Comparison of ENCODE assay signal across 8 mouse cellular contexts in the genomic region with DNA sequence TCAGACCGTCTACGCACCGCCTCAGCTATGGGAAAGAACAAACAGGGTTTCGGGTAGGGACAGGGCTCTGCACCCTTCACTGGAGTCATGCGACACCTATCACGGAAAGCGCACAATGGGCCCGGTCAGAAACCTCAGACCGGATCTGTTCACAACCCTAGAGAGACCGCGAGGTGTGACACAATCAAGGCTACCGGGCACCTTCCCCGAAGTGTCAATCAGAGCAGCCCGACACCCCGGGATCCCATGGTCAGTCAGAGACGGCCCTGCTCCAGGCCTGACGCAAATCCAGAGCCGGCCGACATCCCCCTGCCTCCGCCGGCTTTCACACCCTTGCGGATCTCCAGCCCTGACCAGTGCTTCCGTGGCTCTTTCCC. TPM values are rescaled to one million over a fixed set of nuclear protein-coding genes. Genes with fewer than 3 reads are reported as not detected.
DNase-seq lines count a peak whose midpoint lies in the region; ATAC-seq and TF ChIP-seq lines count a peak whose summit lies in the region.

No protein-coding gene starts in this region.

- no peak for TF ChIP-seq CTCF in testis, adult 2 months (IDR thresholded peaks at IDR 0.05; ENCODE audit: control insufficient read depth, insufficient read depth, insufficient replicate concordance, low read depth, low read length)

- H3K27me3 ChIP-seq in testis, adult 2 months (ENCODE audit: control insufficient read depth, insufficient read depth, low read length): no peaks in the 10 kb centered on the region
- H3K27me3 ChIP-seq in midbrain, embryonic 11.5 days (ENCODE audit: control insufficient read depth, insufficient read depth, low read length): no peaks in the 10 kb centered on the region

- H3K9ac ChIP-seq in midbrain, embryonic 11.5 days (ENCODE audit: low read length): peak overlapping the region; percentile 82

- H3K27ac ChIP-seq in testis, adult 2 months (ENCODE audit: control insufficient read depth, insufficient read depth, low read depth, low read length): peak overlapping the region; percentile 95
- peak overlapping the region; percentile 30; the same call in 1 of the 2 replicates for H3K27ac ChIP-seq in midbrain, embryonic 11.5 days (ENCODE audit: low read depth, low read length)

- peak; percentile 77 for ATAC-seq in cerebellum, adult (ENCODE audit: insufficient number of reproducible peaks, low FRiP score, low TSS enrichment)
- ATAC-seq in inflammation-experienced regulatory T-cells, adult 6 months: peak; percentile 34
- peak; percentile 84 for ATAC-seq in midbrain, embryonic 11.5 days (ENCODE audit: low FRiP score)

- H3K4me1 ChIP-seq in testis, adult 2 months (ENCODE audit: control insufficient read depth, insufficient read depth, low read length): peaks cover 4% of the 10 kb centered on the region
- peaks cover 11% of the 10 kb centered on the region for H3K4me1 ChIP-seq in midbrain, embryonic 11.5 days (ENCODE audit: control insufficient read depth, insufficient read depth, low read length)

- WGBS in midbrain, embryonic 11.5 days: under 1% methylated on average over 23 of the region's 23 CpGs

- no peaks in the 10 kb centered on the region for H3K9me3 ChIP-seq in midbrain, embryonic 11.5 days (ENCODE audit: control insufficient read depth, low read length)

- no peaks in the 10 kb centered on the region for H3K36me3 ChIP-seq in testis, adult 2 months (ENCODE audit: control insufficient read depth, insufficient read depth, low read length)
- H3K36me3 ChIP-seq in midbrain, embryonic 11.5 days (ENCODE audit: control insufficient read depth, insufficient read depth, low read length): no peaks in the 10 kb centered on the region

- no peak for DNase-seq in cerebellum, postnatal 4 days (ENCODE audit: low spot score in 2 of 2)
- DNase-seq in testis, postnatal 14 days (ENCODE audit: low spot score): no peak
- DNase-seq in midbrain, embryonic 11.5 days (ENCODE audit: low spot score, missing footprints): no peak
- no peak for DNase-seq in cerebellum, postnatal 10 days
- DNase-seq in layer of hippocampus, adult 9-10 months (ENCODE audit: low spot score): no peak

- no peak for TF ChIP-seq POLR2A in testis, adult 2 months (IDR thresholded peaks at IDR 0.05; ENCODE audit: control insufficient read depth, low read depth, low read length)

- peak overlapping the region; percentile 67 for H3K4me2 ChIP-seq in midbrain, embryonic 11.5 days

- peak overlapping the region; percentile 99 for H3K4me3 ChIP-seq in testis, adult 2 months (ENCODE audit: control insufficient read depth, low read depth, low read length)
- peak overlapping the region; percentile 70 for H3K4me3 ChIP-seq in midbrain, embryonic 11.5 days (ENCODE audit: low read depth, low read length)

RNA-seq across cellular contexts. Expression of gene Ano10, which starts 0.4 kb away (rescaled TPM):
- polyA plus RNA-seq in testis, adult 2 months (2012; rRNA removed): 53.8 and 61.8 TPM in 2 replicates
- 10 to 100 TPM; 13.5 to 24.3 (median 19.2) TPM for polyA plus RNA-seq in inflammation-experienced regulatory T-cells, adult 6 months (2017; shearing (Covaris generic))
- polyA plus RNA-seq in midbrain, embryonic 11.5 days (2014; fragmentation: Nextera tagmentation; extraction: Ambion mirVana): 39.4 and 46.3 TPM in 2 replicates

RNA-seq across cellular contexts. Expression of gene Abhd5, which starts 57.6 kb away (rescaled TPM):
- 238 and 296 TPM in 2 replicates for polyA plus RNA-seq in testis, adult 2 months (2012; rRNA removed)
- polyA plus RNA-seq in inflammation-experienced regulatory T-cells, adult 6 months (2017; shearing (Covaris generic)): 10 to 100 TPM; 11.3 to 21.8 (median 13.0) TPM
- 19.9 and 20.0 TPM in 2 replicates for polyA plus RNA-seq in midbrain, embryonic 11.5 days (2014; fragmentation: Nextera tagmentation; extraction: Ambion mirVana)

Comparison
In these comparisons a context has a peak if more than half of its experiments do, and no peak if none do; other contexts are left out.
1. ATAC-seq: peak in every context shown above with its lines; median percentile 84 in midbrain, embryonic 11.5 days; 77 in cerebellum, adult; 34 in inflammation-experienced regulatory T-cells, adult 6 months.
2. RNA of gene Abhd5, which starts 57.6 kb away (polyA plus RNA-seq): 238 to 296 TPM in testis, adult 2 months; 19.9 to 20.0 TPM in midbrain, embryonic 11.5 days and 11.3 to 21.8 TPM in inflammation-experienced regulatory T-cells, adult 6 months; every median in the first group is over 10 times any median in the second.